Mouse (Mus musculus) left cerebral cortex, postnatal 14 days (tissue): ENCODE data around the gene Tmem132e. TPM values are rescaled to one million over a fixed set of nuclear protein-coding genes. Genes with fewer than 3 reads are reported as not detected.

Experiments
- total RNA-seq, 2 experiments: library from RNA; stranded (reverse); gene quantifications; 2 replicates each; pipeline ENCODE4 v1.2.3; 2021

Tmem132e gene
- total RNA-seq, 2 experiments from 2014 or later = 14.7 to 21.9 TPM

Other genes starting within 250 kb of the Tmem132e start
- gene Ccl1, start 83.2 kb upstream of the Tmem132e start, total RNA-seq = not detected